Mouse (Mus musculus) adrenal gland, postnatal 14 days (tissue): ENCODE measurements at regions not wholly inside any gene's neighbourhood (a gene's known extent, or its start where the extent isn't known, plus 50 kb on each side); places are given as distances from the start of the nearest gene placed in this dataset.

Experiments used
- DNase-seq: peaks from one replicate; pipeline ENCODE4 v3.0.0; 2021; ENCODE audit warnings: mixed read lengths

GRCm38 (mm10) chr4:149844971-149845370, 70.9 kb upstream of the Slc25a33 start:
- DNase-seq: no peak

GRCm38 (mm10) chr4:149843736-149844135, 69.7 kb upstream of the Slc25a33 start:
- DNase-seq: no peak

GRCm38 (mm10) chr4:149842906-149843305, 68.8 kb upstream of the Slc25a33 start:
- DNase-seq: no peak

- peak; percentile 66 for DNase-seq
These were observed 67.8 kb upstream of the Slc25a33 start for GRCm38 (mm10) chr4:149841856-149842255.

GRCm38 (mm10) chr4:149840511-149841292, 66.6 kb upstream of the Slc25a33 start:
- peak; percentile 45 for DNase-seq

GRCm38 (mm10) chr4:149838682-149839081, 64.6 kb upstream of the Slc25a33 start:
- DNase-seq: peak; percentile 72

GRCm38 (mm10) chr4:149834646-149835156, 60.6 kb upstream of the Slc25a33 start:
- no peak for DNase-seq

- DNase-seq: no peak
These were observed 58.5 kb upstream of the Slc25a33 start for GRCm38 (mm10) chr4:149832446-149833101.

GRCm38 (mm10) chr4:149830551-149831192, 56.6 kb upstream of the Slc25a33 start:
- no peak for DNase-seq

- DNase-seq: no peak
These were observed 55.9 kb upstream of the Slc25a33 start for GRCm38 (mm10) chr4:149829964-149830363.

GRCm38 (mm10) chr4:149827784-149828183, 53.7 kb upstream of the Slc25a33 start:
- no peak for DNase-seq
